Mouse (Mus musculus) stomach, embryonic 14.5 days (tissue): ENCODE data around the gene Wdtc1. TPM values are rescaled to one million over a fixed set of nuclear protein-coding genes. Genes with fewer than 3 reads are reported as not detected.

Experiments used
- ATAC-seq: fragments of 200-750 bp; cut with Nextera tagmentation; 2 replicates; pipeline ENCODE4 v1.8.0; 2017; ENCODE audit warnings: low read depth, moderate TSS enrichment; ENCODE audit not compliant: insufficient number of reproducible peaks, insufficient read depth, low FRiP score
- H3K27ac ChIP-seq: fragments of 300-500 bp; sonication (generic); 2 replicates; pipeline ENCODE4 v1.5.1; 2014; ENCODE audit warnings: mild to moderate bottlenecking, low read length, moderate library complexity, mixed read lengths
- H3K27me3 ChIP-seq: fragments of 300-500 bp; sonication (generic); 2 replicates; pipeline ENCODE4 v1.6.1; 2014; ENCODE audit warnings: low read length, control low read depth, mixed read lengths; ENCODE audit not compliant: control insufficient read depth, insufficient read depth
- H3K36me3 ChIP-seq: fragments of 300-500 bp; sonication (generic); 2 replicates; pipeline ENCODE4 v1.6.1; 2014; ENCODE audit warnings: mild to moderate bottlenecking, control low read depth, low read length, moderate library complexity, mixed read lengths; ENCODE audit not compliant: control insufficient read depth, insufficient read depth
- H3K4me1 ChIP-seq: fragments of 300-500 bp; sonication (generic); 2 replicates; pipeline ENCODE4 v1.6.1; 2014; ENCODE audit warnings: low read length, control low read depth, mixed read lengths; ENCODE audit not compliant: control insufficient read depth, insufficient read depth
- H3K4me2 ChIP-seq: fragments of 300-500 bp; sonication (generic); replicated peaks from 2 replicates; pipeline ENCODE4 v1.6.1; 2014; ENCODE audit warnings: low read depth, low read length, control low read depth
- H3K4me3 ChIP-seq: fragments of 300-500 bp; sonication (generic); 2 replicates; pipeline ENCODE4 v1.5.1; 2014; ENCODE audit warnings: low read depth, low read length, control low read depth
- H3K9ac ChIP-seq: fragments of 300-500 bp; sonication (generic); replicated peaks from 2 replicates; pipeline ENCODE4 v1.6.1; 2014; ENCODE audit warnings: low read depth, mild to moderate bottlenecking, control low read depth, low read length, moderate library complexity, mixed read lengths
- H3K9me3 ChIP-seq: fragments of 300-500 bp; sonication (generic); 2 replicates; pipeline ENCODE4 v1.6.1; 2016; ENCODE audit warnings: low read depth, low read length, control low read depth; ENCODE audit not compliant: control insufficient read depth
- WGBS: fragments of 180-500 bp; shearing (Covaris S2); extraction: QIAGEN DNeasy Blood & Tissue Kit; methylation state at CpG from one replicate; pipeline ENCODE4 v1.1.7; 2014; 5-methylcytosine and 5-hydroxymethylcytosine counted together
- microRNA-seq: library from miRNA; unstranded; fragments of <30 nt; microRNA quantifications from one replicate; pipeline ENCODE4, GENCODE M21; 2016
- polyA plus RNA-seq: library from polyadenylated mRNA; unstranded; fragments of >200 nt; fragmentation: Nextera tagmentation; extraction: Ambion mirVana; gene quantifications from 2 replicates; pipeline ENCODE4 v1.2.1, GENCODE M21; 2014

Gene Wdtc1
- polyA plus RNA-seq, 1 experiment from 2014 or later: 19.9 TPM

GRCm38 (mm10) chr4:133242710-133243109, 110.6 kb downstream of the Wdtc1 start:
- Histone ChIP-seq H3K27ac (no peak overlapping the region), H3K4me1 (peaks cover 13% of the 10 kb centered on the region; the same call in 1 of the 2 replicates), H3K27me3 (0 out of 2 replicates have a peak, but pooled peaks cover 3% of the 10 kb centered on the region), H3K4me2 (no peak overlapping the region), H3K9ac (no peak overlapping the region), H3K36me3 (no peaks in the 10 kb centered on the region), H3K9me3 (no peaks in the 10 kb centered on the region), H3K4me3 (no peak overlapping the region)
- WGBS: 62% methylated on average over 9 of the region's 9 CpGs
- ATAC-seq: no peak

Small RNA genes lying within 50 kb of the gene (microRNA-seq; reads per million reads assigned to microRNA genes)
- 0.78 reads per million for gene Mir5122

Other genes starting within 250 kb of the Wdtc1 start
- gene Wasf2, start 223.0 kb downstream of the Wdtc1 start, polyA plus RNA-seq: 120 and 124 TPM in 2 replicates
- 8.7 and 11.6 TPM in 2 replicates for gene Cd164l2, start 141.3 kb downstream of the Wdtc1 start, polyA plus RNA-seq
- not detected in 2 replicates for gene Gpr3, start 140.9 kb downstream of the Wdtc1 start, polyA plus RNA-seq
- 3.1 and 3.4 TPM in 2 replicates for gene Map3k6, start 112.7 kb downstream of the Wdtc1 start, polyA plus RNA-seq
- 9.3 and 10.3 TPM in 2 replicates for gene Sytl1, start 90.4 kb downstream of the Wdtc1 start, polyA plus RNA-seq
- gene Tmem222, start 75.7 kb downstream of the Wdtc1 start, polyA plus RNA-seq: 88.1 and 88.6 TPM in 2 replicates
- gene Slc9a1, start 16.2 kb upstream of the Wdtc1 start, polyA plus RNA-seq: 9.8 and 10.6 TPM in 2 replicates
- 0.39 and 0.45 TPM in 2 replicates for gene Tent5b, start 126.7 kb upstream of the Wdtc1 start, polyA plus RNA-seq
- gene Trnp1, start 145.1 kb upstream of the Wdtc1 start, polyA plus RNA-seq: 2.5 and 3.6 TPM in 2 replicates
- gene Kdf1, start 165.5 kb upstream of the Wdtc1 start, polyA plus RNA-seq: 30.1 and 31.6 TPM in 2 replicates
- gene Nudc, start 192.5 kb upstream of the Wdtc1 start, polyA plus RNA-seq: 192 and 206 TPM in 2 replicates
- gene Nr0b2, start 199.9 kb upstream of the Wdtc1 start, polyA plus RNA-seq: 3.3 and 4.1 TPM in 2 replicates
- gene Gpatch3, start 221.3 kb upstream of the Wdtc1 start, polyA plus RNA-seq: 5.5 TPM in 2 replicates
- gene Gpn2, start 230.9 kb upstream of the Wdtc1 start, polyA plus RNA-seq: 17.7 and 18.9 TPM in 2 replicates
- gene Sfn, start 248.7 kb upstream of the Wdtc1 start, polyA plus RNA-seq: 158 and 163 TPM in 2 replicates